Mouse (Mus musculus) T-helper 2 cell (primary cell): ENCODE results near the gene Zyx.

ENCODE experiments used
- in situ Hi-C: fragments of 300-600 bp; cut with MboI, MseI; formaldehyde crosslinking; loops from one replicate; pipeline ENCODE4 v1.15.1; 2025; ENCODE audit warnings: high pct_unique_total_duplicates

Zyx gene

GRCm38 (mm10) chr6:42364607-42365006, 15.2 kb downstream of the Zyx start:
- in situ Hi-C loops, result no loop called here

GRCm38 (mm10) chr6:42365215-42365614, 15.8 kb downstream of the Zyx start:
- in situ Hi-C loops, result no loop called here

- in situ Hi-C loops, result no loop called here
Measured at GRCm38 (mm10) chr6:42369870-42370269, 20.4 kb downstream of the Zyx start.

GRCm38 (mm10) chr6:42370630-42371363, 21.4 kb downstream of the Zyx start:
- in situ Hi-C loops, result no loop called here

- in situ Hi-C loops, result no loop called here
Measured at GRCm38 (mm10) chr6:42372001-42372400, 22.6 kb downstream of the Zyx start.

DNA sequence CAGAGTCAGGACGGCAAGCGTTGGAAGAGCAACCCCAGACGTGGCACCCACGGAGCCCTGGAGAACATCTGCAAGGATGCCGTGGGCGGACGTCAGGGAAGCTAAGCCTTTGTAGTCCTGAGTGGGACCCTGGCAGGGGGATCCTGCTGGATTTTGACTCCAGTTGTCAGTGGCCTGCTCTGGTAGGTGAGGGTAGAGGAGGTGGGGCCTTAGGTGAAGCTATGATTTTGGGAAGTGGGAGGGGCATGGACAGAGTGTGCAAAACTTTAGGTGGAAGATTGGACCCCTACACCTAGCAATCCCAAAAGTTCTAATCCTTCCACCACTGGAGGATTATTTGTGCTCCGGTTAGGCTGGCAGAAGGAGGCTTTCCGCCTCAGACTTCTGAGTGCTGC, 23.0 kb downstream of the Zyx start:
- in situ Hi-C loops, result no loop called here

DNA sequence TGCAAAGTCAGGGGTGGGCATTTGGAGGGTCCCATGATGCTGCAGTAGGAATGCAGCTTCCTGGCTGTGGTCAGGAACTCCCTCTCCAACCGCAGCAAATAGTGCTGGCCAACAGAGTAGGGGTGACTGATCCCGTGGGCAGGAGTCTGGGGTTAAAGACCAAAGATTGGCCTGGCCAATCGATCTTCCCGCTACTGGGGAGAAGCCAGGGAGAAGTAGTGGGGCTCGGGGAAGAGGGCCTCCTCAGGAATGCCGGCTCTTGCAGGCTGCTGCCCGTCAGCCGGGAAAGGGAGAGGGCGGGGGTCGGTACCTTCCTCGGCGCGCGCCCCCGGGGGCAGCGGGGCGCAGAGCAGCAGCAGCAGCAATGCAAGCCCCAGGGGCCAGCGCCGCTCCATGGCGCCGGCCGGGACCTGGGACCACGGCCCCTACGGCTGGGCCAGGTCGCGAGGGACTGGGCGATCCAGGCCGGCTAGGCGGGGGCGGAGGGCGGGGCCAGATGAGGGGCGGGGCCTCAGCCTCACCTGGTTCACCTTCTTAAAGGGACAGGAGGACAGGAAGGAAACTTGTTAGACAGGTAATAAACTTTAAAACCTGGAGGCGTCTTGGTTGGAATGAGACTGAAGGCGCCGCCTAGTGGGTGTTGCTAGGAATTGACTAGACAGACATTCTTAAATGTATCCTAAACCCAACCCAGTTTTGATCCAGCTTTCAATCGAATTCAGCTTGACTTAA, 23.6 kb downstream of the Zyx start, which contains the start of gene Epha1:
Gene Epha1, minus strand, starts transcription at position 453 of the 732 bp plus-strand sequence.
- in situ Hi-C loops, result no loop called here

- in situ Hi-C loops, result no loop called here
Measured at GRCm38 (mm10) chr6:42373669-42374430, 24.4 kb downstream of the Zyx start.

- in situ Hi-C loops, result loop anchor here (5.0 to 25.0 kb wide), 4 partner anchors 57 to 1288 kb away; partner anchors contain the start of gene Tpk1
Measured at GRCm38 (mm10) chr6:42374701-42375100, 25.3 kb downstream of the Zyx start.

- in situ Hi-C loops, result loop anchor here (5.0 to 25.0 kb wide), 4 partner anchors 58 to 1287 kb away; partner anchors contain the start of gene Tpk1
Measured at GRCm38 (mm10) chr6:42375131-42375530, 25.7 kb downstream of the Zyx start.

DNA sequence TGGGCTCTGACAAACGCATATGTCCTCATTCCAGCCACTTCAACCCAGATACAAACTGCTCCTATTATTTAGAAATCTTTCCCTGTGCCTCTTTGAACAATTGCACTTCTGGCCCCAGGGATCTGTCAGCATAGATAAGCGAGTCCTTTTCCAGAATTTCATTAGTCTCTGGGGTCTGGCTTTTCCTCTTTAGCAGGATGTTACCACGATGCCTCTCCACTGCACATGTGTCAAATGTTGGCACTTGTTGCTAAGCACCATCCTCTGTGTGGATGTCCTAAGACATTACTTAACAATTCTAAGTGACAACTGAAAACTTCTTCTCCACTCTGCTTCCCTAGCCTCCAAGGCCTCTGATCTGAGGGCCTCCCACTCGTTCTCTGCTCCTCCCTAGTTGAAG, 26.6 kb downstream of the Zyx start:
- in situ Hi-C loops, result loop anchor here (5.0 to 25.0 kb wide), 4 partner anchors 59 to 1286 kb away; partner anchors contain the start of gene Tpk1

DNA sequence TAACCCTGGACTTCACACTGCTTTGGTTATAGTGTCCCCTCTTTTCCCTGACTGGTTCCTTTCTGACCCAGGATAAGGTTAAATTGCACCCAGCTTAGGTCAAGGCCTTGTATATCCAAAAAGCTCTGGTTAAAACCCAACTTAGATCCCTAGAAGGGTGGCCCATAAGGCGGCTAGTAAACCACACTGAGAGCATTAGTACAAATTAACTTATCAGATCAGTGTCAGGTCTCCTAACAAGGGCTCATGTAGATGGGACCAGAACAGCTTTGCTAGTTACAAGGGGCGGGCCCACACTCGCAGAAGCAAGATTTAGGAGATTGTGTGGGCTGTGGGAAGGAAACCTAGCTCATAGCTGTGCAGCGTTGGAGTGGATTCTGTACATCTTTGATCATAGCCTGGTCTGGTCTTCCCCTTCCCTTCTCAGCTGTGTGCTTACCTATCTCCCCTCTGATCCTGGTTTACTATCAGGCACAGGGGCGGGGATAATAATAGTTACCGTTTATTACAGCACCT, 27.1 kb downstream of the Zyx start:
- in situ Hi-C loops, result loop anchor here (5.0 to 25.0 kb wide), 4 partner anchors 59 to 1286 kb away; partner anchors contain the start of gene Tpk1

DNA sequence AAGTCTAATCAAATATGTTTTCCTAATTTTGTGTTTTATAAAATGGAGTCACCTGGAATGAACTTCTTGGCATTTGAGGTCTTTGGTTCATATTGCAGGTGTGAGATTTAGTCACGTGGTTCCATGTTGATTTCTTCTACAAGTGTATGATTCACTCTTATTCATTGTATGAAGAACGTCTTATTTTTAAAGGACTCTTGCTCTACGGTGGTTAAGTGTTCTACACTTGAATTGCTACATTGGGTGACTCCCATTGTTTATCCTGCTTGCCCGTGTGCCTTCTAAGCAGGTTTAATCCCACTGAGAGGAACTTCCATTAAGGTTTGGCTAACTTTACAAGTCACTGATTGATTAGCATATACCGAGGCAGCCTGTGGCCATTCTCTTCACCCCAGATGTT, 27.9 kb downstream of the Zyx start:
- in situ Hi-C loops, result loop anchor here (5.0 to 25.0 kb wide), 4 partner anchors 60 to 1285 kb away; partner anchors contain the start of gene Tpk1

DNA sequence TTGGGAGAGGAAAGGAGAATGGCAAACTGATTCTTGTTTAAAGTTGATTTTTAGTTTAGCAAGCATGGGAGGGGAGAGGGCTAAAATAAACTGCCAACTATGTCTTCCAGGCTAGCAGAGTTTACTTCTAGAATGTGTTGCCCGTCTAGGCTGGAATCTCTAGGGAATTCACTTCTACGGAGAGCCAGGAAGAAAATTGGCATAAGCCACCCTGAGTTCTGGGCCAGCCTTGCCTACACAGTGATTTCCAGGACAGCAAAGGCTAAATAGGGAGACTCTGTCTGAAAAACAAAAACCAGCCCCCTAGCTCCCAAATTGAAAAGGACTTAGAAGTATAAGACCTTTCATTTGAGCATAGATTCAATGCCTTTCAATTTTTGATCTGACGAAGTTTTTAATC, 30.1 kb downstream of the Zyx start:
- in situ Hi-C loops, result loop anchor here (5.0 to 25.0 kb wide), 4 partner anchors 62 to 1283 kb away; partner anchors contain the start of gene Tpk1

DNA sequence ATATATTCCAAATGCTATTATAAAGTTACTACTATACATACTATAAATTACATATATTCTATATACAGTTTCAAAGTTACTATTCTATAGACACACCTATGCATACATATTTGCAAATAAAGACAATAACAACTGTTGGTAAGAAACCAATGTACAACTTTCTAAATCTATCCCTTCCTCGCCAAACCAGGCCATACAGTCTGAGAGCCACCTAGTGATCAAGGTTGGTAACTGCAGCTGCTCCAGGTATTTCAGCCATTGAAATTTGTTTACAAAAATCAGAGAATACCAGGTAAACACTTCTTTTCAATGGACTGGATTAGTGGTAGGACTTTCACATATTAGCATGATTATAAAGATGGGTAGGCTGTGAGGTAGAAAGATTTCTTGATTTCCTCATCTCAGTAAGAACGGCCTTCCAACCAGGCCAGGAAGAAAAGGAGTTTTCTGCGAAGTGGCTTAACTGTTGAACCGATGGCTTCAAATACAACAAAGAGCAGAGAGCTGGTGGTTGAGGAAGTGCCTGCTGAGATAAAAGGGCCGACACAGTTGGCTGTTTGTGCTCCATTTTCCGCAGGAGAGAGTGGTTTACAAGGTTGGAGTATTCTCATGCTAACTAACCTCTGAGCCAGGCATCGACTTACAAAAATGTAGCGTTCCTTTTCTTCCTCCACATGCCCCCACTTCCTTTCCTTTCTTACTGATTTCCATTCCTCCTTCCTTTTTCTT, 31.1 kb downstream of the Zyx start:
- in situ Hi-C loops, result loop anchor here (25.0 kb wide), 3 partner anchors 818 to 1282 kb away; partner anchors contain the start of gene Tpk1

GRCm38 (mm10) chr6:42381221-42381620, 31.8 kb downstream of the Zyx start:
- in situ Hi-C loops, result loop anchor here (25.0 kb wide), 3 partner anchors 819 to 1281 kb away; partner anchors contain the start of gene Tpk1

DNA sequence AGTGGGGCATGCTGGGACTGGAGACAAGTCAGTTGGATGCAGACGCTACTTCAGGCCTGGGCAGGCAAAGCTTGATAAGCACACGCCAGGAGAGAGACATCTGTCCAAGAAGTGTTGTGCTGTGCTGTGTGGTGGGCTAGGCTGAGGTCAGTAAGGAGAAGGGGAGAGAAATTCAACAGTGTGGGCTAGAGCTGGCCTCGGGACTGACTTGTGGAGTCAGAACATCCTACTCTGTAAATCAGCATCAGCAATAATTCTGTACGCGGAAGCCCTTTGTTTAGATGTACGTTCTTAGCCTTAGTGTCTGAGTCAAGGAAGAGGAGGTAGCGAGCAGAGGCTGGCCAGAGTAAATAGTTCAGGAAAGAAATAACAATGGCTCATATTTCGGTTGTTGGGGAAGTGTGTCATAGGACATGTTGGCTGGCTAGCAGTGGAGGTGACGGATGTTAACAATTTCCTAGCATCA, 32.5 kb downstream of the Zyx start:
- in situ Hi-C loops, result loop anchor here (25.0 kb wide), 3 partner anchors 820 to 1280 kb away; partner anchors contain the start of gene Tpk1

DNA sequence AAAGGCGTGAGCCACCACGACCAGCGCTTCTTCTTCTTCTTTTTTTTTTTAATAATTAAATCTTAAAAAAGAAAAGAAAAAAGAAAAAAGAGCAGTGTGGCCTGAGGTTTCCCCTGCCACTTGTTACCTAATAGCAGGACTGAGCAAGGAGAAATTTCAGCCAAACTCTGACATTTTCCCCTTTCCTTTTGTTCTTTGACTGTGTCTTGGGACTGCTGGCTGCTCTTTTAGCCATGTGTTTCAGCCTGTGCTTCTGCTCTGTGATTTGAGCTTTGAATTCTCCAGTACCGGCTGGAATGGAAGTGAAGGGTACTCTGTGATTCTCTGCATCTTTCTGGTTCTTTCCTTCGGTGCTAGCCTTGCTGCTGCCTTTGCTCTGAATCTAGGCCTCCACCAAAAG, 33.9 kb downstream of the Zyx start:
- in situ Hi-C loops, result loop anchor here (25.0 kb wide), 3 partner anchors 821 to 1279 kb away; partner anchors contain the start of gene Tpk1

GRCm38 (mm10) chr6:42385635-42386034, 36.2 kb downstream of the Zyx start:
- in situ Hi-C loops, result loop anchor here (25.0 kb wide), 3 partner anchors 823 to 1277 kb away; partner anchors contain the start of gene Tpk1

- in situ Hi-C loops, result loop anchor here (25.0 kb wide), 3 partner anchors 830 to 1280 kb away; partner anchors contain the start of gene Tpk1
Measured at GRCm38 (mm10) chr6:42391796-42392330, 42.4 kb downstream of the Zyx start.
